Mouse (Mus musculus): ENCODE results near the gene Gm15557.

- no peak for TF ChIP-seq CTCF (IDR thresholded peaks at IDR 0.05; ENCODE audit: low read depth, low read length)
- TF ChIP-seq POLR2A (IDR thresholded peaks at IDR 0.05; ENCODE audit: borderline replicate concordance, low read depth, low read length), result no peak
Observed at GRCm38 (mm10) chr2:155945124-155945523, 4.6 kb downstream of the Gm15557 start, which contains the start of gene Gdf5.
